Mouse (Mus musculus) heart, postnatal 25 days (tissue): Measurements from ENCODE around the gene Paox. TPM values are rescaled to one million over a fixed set of nuclear protein-coding genes. Genes with fewer than 3 reads are reported as not detected.

Source experiments
- DNase-seq: peaks from one replicate; pipeline ENCODE4 v3.0.0; 2022; ENCODE audit warnings: low spot score
- intact Hi-C: fragments of 180-260 bp; cut with DNase I; formaldehyde crosslinking; loops from one replicate; pipeline ENCODE4 v1.15.1; 2025
- total RNA-seq, 2 experiments: library from RNA; stranded (reverse); gene quantifications; 2 replicates each; pipeline ENCODE4 v1.2.3; 2021

The Paox gene
- total RNA-seq, 2 experiments from 2014 or later = 3.5 to 3.7 TPM

DNA sequence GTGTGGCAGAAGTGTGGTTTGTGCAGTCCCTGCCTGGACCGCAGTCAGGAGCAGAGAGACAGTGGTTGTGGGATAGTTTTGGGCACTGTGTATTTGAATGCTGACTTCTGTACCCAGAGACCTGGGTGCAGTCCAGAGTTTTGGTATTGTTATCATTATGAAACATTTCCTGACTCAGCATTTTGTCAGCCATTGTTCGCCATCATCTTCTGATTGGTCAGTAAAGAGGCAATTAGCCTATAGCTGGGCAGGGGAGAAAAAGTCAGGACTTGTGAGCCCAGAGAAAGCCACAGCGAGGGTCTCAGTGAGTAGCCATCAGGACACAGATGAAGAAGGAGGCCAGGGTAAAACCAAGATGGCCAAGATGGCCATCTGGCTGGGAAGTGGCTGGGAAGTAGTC, 44.8 kb downstream of the Paox start:
- intact Hi-C loops = no loop called here
- no peak for DNase-seq

DNA sequence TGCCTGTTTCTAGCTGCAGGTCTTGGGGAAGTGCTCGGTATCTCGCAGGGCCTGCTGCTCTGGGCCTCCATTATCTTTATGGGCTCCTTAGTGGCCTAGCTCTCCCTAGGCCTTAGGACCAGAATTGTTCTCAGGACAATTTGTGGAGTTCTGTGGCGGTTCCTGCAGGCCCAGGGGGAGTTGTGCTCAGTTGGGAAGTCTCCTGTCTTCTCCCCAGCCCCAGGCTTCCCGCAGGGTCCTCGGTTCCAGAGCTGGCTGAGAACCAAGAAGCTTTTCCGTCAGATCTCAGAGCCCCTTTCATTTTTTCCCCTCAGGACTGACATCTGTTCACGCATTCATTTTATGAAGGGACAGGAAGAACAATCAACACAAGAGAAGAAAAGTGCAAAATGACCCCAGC, 49.1 kb downstream of the Paox start, which contains the start of gene Olfr522:
Olfr522 (minus strand) TSS at position 101 of the 400 bp plus-strand sequence.
- no peak for DNase-seq
- intact Hi-C loops = no loop called here

DNA sequence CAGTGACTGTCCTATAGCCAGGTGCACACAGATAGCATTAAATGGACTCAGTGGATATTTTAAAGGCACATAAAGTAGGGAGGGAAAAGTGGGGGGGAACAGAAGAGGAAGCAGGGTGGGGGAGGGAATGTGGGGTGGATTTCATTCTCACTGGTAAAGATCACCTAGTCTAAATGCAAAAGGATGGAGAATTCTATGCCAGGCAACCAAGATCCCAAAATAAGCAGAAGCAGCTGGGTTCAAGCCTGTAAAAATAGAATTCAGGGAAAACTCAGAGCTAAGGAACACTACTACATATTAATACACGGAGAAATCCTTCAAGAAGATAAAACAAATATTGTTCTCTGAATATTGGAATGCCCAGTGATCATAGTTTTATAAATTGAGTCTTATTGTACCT, 52.4 kb downstream of the Paox start:
- DNase-seq = no peak
- intact Hi-C loops = no loop called here

DNA sequence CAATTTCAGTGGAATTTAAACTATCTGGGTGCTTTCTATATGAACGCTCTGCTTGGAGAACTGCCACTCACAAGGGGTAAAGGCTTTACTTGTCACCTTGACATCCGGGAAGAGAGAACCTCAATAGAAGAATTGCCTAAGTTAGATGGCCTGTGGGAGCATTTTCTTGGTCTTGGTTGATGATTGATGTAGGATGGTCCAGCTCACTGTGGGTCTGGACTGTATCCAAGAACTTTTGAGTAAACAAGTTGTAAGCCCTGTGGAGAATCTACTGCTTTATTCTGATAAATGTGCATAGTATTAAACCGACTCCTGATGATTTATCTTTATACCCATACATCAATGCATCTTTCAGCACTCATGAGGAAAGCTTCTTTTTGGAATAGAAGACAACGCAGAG, 53.8 kb downstream of the Paox start:
- no peak for DNase-seq
- intact Hi-C loops = no loop called here

DNA sequence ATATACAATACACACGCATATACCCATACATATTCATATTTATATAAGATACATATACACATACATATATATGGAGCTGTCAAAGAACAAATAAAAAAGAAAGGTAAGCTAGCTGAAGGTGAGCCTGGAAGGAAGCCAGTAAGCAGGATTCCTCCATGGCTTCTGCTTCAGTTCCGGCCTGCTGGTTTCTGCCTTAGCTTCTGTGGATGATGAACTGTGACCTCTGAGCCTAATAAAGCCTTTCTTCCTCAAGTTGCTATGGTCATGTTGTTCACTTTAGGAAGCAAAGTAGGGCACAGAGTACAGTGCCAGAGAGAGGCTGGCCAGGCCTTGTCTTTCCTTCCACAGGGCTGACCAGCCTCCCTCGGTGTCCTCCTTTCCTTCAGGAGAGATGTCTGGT, 55.3 kb downstream of the Paox start:
- intact Hi-C loops = no loop called here
- no peak for DNase-seq

DNA sequence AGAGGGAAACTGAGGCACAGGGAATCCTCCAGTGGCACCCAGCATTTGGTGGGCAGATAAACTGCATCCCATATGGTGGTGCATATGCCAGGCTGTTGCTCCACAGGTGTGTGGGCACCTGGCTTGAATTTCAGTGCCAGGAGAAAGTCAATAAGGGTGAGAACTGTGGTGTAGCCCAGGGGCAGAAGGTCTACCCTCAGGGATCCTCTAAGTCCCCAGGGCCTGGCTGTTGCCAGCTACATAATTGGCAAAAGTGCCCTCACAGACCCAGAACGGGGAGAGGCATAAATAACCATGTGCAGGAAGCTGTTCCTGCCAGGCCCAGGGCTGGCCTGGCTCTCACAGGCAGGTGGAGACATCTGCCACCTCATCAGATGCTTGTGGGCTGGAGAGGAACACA, 57.3 kb downstream of the Paox start, which contains the start of gene Olfr523:
Olfr523 (plus strand) TSS at position 282 of the 400 bp plus-strand sequence.
- no peak for DNase-seq
- intact Hi-C loops = no loop called here

DNA sequence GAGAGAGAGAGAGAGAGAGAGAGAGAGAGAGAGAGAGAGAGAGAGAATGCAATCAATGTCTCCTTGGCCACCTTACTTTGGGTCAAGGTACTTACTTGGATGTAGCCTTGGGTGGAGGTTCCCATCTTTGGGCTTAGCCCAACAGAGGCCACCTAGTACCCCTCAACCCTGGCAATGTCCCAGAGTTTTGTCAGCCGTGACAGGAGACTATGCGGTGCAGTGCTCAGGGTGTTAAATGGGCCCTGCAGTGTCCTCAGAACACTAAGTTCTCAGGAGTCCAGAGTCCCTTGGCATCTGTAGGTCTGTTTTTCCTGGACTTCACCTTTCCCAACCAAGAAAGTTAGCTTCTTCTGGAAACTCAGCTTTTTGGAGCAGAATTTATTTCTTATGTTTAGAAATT, 63.6 kb downstream of the Paox start:
- intact Hi-C loops = no loop called here
- no peak for DNase-seq

DNA sequence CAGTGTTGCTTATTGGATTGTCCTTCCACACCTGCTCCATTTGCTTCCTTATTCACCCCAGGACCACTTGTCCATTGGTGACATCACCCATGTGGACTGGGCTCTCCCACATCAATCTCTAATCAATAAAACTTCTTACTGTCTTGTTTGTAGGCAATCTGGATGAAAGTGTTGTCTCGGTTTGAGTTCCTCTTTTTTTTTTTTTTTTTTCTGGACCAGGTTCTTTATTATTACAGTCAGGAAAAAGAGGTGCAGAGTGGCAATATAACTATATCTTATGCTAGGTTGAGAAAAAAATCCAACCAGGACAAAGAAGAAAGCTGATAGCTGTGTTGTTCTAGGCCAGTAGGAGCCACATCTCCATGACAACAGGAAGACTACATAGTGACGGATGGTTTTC, 65.1 kb downstream of the Paox start:
- DNase-seq = no peak
- intact Hi-C loops = no loop called here

DNA sequence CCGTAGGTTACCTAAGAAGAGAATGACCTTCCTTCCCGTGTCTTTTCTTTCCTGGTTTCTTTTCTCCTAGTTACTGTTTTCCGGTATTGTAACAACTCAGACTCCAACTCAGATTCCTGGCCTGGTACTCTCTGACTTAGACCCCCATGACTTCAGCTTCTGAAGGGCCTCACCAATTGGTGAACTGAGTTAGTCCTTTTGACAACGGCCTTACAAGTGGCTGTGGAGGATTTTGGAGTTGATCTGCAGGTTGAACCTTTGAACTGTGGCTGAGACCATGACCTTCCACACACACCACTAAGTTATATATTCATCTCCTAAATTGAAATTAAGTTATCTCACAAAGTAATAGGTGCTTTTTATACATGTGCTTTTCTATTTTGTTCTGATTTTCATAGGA, 68.6 kb downstream of the Paox start:
- no peak for DNase-seq
- intact Hi-C loops = no loop called here

Other genes starting within 250 kb of the Paox start
- gene Kndc1, start 221.1 kb upstream of the Paox start, total RNA-seq = not detected
- not detected for gene Utf1, start 172.0 kb upstream of the Paox start, total RNA-seq
- gene 6430531B16Rik, start 137.0 kb upstream of the Paox start, total RNA-seq = not detected
- under 1 TPM; 0.20 to 0.73 TPM for gene Adam8, start 123.2 kb upstream of the Paox start, total RNA-seq
- 10 to 100 TPM; 10.9 to 11.2 TPM for gene Zfp511, start 79.4 kb upstream of the Paox start, total RNA-seq
- 10 to 100 TPM; 25.4 to 27.2 TPM for gene Tubgcp2, start 79.1 kb upstream of the Paox start, total RNA-seq
- not detected for gene Msx3, start 66.7 kb upstream of the Paox start, total RNA-seq
- not detected for gene Caly, start 33.3 kb upstream of the Paox start, total RNA-seq
- not detected for gene Prap1, start 22.4 kb upstream of the Paox start, total RNA-seq
- gene Fuom, start 13.4 kb upstream of the Paox start, total RNA-seq = 10 to 100 TPM; 80.9 to 84.0 TPM
- gene Echs1, start 677 bp downstream of the Paox start, total RNA-seq = 100 to 1,000 TPM; 441 to 471 TPM
- gene Mtg1, start 21.8 kb downstream of the Paox start, total RNA-seq = 10 to 100 TPM; 22.9 to 30.8 TPM
- under 1 TPM; 0.36 to 0.84 TPM for gene Sprn, start 39.1 kb downstream of the Paox start, total RNA-seq
- gene Olfr522, start 49.0 kb downstream of the Paox start, total RNA-seq = not detected
- gene Olfr523, start 57.4 kb downstream of the Paox start, total RNA-seq = not detected
- not detected for gene Olfr524, start 90.2 kb downstream of the Paox start, total RNA-seq
- not detected for gene Cd163l1, start 102.5 kb downstream of the Paox start, total RNA-seq
- gene 5830411N06Rik, start 131.5 kb downstream of the Paox start, total RNA-seq = not detected
- gene Olfr525, start 205.1 kb downstream of the Paox start, total RNA-seq = not detected
- gene Olfr527, start 218.2 kb downstream of the Paox start, total RNA-seq = not detected
- gene Olfr60, start 245.9 kb downstream of the Paox start, total RNA-seq = not detected